Mouse (Mus musculus): ENCODE measurements around the gene Pld1. TPM values are rescaled to one million over a fixed set of nuclear protein-coding genes. Genes with fewer than 3 reads are reported as not detected.

Pld1 gene
- polyA plus RNA-seq, 1 experiment from 2014 or later = 5.8 TPM

DNA sequence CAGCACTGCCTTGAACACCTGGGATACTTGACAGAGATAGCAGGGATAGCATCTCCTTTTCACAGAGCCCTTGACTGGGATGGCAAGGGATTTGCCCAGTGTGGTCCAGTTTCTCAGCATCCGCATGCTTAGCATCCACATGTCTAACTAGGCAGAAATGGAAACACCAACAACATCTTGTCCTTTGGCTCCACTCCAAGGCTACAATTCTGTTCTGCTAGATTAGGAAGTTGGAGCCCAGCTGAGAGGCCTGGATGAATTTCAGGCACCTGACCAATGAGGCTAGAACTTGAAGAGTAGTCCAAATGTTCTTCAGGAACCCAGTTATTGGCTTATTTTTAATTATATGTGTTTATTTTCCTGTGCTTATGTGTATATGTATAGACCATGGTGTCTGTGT lies 141.6 kb downstream of the Pld1 start:
- DNase-seq (ENCODE audit: low spot score) (no peak), ATAC-seq (ENCODE audit: low FRiP score, low TSS enrichment) (no peak)
- H3K36me3 ChIP-seq (ENCODE audit: control insufficient read depth, insufficient read depth, low read length) = no peaks in the 10 kb centered on the region
- TF ChIP-seq EP300 (optimal IDR thresholded peaks at IDR 0.05) (no peak), CTCF (IDR thresholded peaks at IDR 0.05; ENCODE audit: low read depth) (no peak)
- no peaks in the 10 kb centered on the region for H3K27me3 ChIP-seq (ENCODE audit: control insufficient read depth, insufficient read depth, low read length)
- no peak overlapping the region for H3K27ac ChIP-seq (replicated peaks)
- H3K4me2 ChIP-seq (replicated peaks; ENCODE audit: low read depth) = no peak overlapping the region
- H3K9ac ChIP-seq (ENCODE audit: low read length) = no peak overlapping the region
- H3K4me1 ChIP-seq (replicated peaks; ENCODE audit: control insufficient read depth, insufficient read depth) = no peaks in the 10 kb centered on the region
- no peaks in the 10 kb centered on the region for H3K9me3 ChIP-seq (ENCODE audit: control insufficient read depth, low read length)
- H3K4me3 ChIP-seq (ENCODE audit: low read depth, low read length) = no peak overlapping the region
- WGBS = 91% methylated on average over 1 of the region's 1 CpGs

DNA sequence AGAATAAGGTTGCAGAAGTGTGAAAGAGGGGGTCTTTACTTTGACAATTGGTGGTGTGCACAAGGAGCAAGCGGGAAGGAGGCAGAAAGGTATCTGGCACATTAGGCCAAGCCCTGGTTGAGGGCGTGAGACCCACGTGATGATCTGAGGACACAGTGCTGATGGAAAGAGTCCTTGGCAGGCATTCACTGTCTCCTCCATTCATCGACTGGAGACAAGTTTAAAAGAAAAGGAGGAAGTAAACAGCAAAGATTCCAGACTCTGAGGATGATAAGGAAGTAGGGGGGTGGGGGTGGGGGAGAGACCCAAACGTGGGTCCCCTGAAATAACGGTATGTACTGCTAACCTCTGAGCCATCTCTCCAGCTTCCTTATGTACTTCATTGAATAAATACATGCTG lies 142.5 kb downstream of the Pld1 start:
- H3K27ac ChIP-seq (replicated peaks) = no peak overlapping the region
- DNase-seq (ENCODE audit: low spot score) (no peak), ATAC-seq (ENCODE audit: low FRiP score, low TSS enrichment) (no peak)
- no peaks in the 10 kb centered on the region for H3K4me1 ChIP-seq (replicated peaks; ENCODE audit: control insufficient read depth, insufficient read depth)
- 46% methylated on average over 6 of the region's 6 CpGs for WGBS
- no peak overlapping the region for H3K9ac ChIP-seq (ENCODE audit: low read length)
- H3K36me3 ChIP-seq (ENCODE audit: control insufficient read depth, insufficient read depth, low read length) = no peaks in the 10 kb centered on the region
- no peak overlapping the region for H3K4me2 ChIP-seq (replicated peaks; ENCODE audit: low read depth)
- TF ChIP-seq CTCF (IDR thresholded peaks at IDR 0.05; ENCODE audit: low read depth) (no peak), EP300 (optimal IDR thresholded peaks at IDR 0.05) (no peak)
- H3K4me3 ChIP-seq (ENCODE audit: low read depth, low read length) = no peak overlapping the region
- H3K9me3 ChIP-seq (ENCODE audit: control insufficient read depth, low read length) = no peaks in the 10 kb centered on the region
- no peaks in the 10 kb centered on the region for H3K27me3 ChIP-seq (ENCODE audit: control insufficient read depth, insufficient read depth, low read length)

DNA sequence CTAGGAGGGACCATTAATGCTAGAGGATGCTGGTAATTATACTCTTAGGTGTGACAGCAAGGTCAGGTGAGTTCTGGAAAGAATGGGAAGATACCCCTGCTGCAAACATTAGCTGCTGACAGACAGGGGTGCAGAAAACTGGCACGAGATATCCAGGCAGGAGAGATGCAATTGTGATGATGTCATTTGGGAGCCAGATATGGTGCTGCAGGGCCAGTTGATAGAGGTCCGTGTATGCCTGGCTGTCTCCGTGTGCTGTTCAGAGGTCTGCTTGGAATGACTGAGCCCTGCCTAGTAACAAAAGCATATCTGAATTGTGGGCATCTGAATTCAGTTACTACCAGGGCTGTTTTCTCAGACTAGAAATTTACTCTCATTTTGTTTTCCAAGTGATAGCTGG lies 144.7 kb downstream of the Pld1 start:
- no peak overlapping the region for H3K4me2 ChIP-seq (replicated peaks; ENCODE audit: low read depth)
- WGBS = 73% methylated on average over 3 of the region's 3 CpGs
- no peak overlapping the region for H3K4me3 ChIP-seq (ENCODE audit: low read depth, low read length)
- no peaks in the 10 kb centered on the region for H3K27me3 ChIP-seq (ENCODE audit: control insufficient read depth, insufficient read depth, low read length)
- TF ChIP-seq CTCF (IDR thresholded peaks at IDR 0.05; ENCODE audit: low read depth) (no peak), EP300 (optimal IDR thresholded peaks at IDR 0.05) (no peak)
- H3K36me3 ChIP-seq (ENCODE audit: control insufficient read depth, insufficient read depth, low read length) = no peaks in the 10 kb centered on the region
- no peak overlapping the region for H3K27ac ChIP-seq (replicated peaks)
- DNase-seq (ENCODE audit: low spot score) (no peak), ATAC-seq (ENCODE audit: low FRiP score, low TSS enrichment) (no peak)
- no peaks in the 10 kb centered on the region for H3K4me1 ChIP-seq (replicated peaks; ENCODE audit: control insufficient read depth, insufficient read depth)
- H3K9ac ChIP-seq (ENCODE audit: low read length) = no peak overlapping the region
- no peaks in the 10 kb centered on the region for H3K9me3 ChIP-seq (ENCODE audit: control insufficient read depth, low read length)

DNA sequence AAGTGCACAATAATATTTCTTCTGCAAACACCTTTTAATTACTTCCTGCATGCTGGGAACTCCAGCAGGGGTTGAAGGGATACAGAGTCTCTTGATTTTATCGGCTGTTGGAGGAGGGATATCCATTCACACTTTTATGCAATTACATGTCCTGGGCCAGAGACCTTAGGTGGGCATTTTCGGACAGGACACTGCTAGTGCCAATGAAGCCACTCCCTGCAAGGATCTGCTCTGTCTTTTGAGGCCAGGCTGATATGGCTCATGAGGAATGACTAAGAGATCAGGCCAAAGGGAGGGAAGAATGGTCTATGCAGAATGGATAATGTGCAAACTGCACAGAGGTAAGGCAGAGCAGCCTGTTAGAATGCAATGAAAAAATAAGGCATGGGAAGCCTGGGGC lies 145.8 kb downstream of the Pld1 start:
- Histone ChIP-seq H3K36me3 (ENCODE audit: control insufficient read depth, insufficient read depth, low read length) (no peaks in the 10 kb centered on the region), H3K9me3 (ENCODE audit: control insufficient read depth, low read length) (no peaks in the 10 kb centered on the region), H3K4me3 (ENCODE audit: low read depth, low read length) (no peak overlapping the region), H3K9ac (ENCODE audit: low read length) (no peak overlapping the region), H3K27me3 (ENCODE audit: control insufficient read depth, insufficient read depth, low read length) (no peaks in the 10 kb centered on the region), H3K4me2 (replicated peaks; ENCODE audit: low read depth) (no peak overlapping the region), H3K4me1 (replicated peaks; ENCODE audit: control insufficient read depth, insufficient read depth) (no peaks in the 10 kb centered on the region), H3K27ac (replicated peaks) (no peak overlapping the region)
- 76% methylated on average over 2 of the region's 2 CpGs for WGBS
- ATAC-seq (ENCODE audit: low FRiP score, low TSS enrichment) (no peak), DNase-seq (ENCODE audit: low spot score) (no peak)
- TF ChIP-seq CTCF (IDR thresholded peaks at IDR 0.05; ENCODE audit: low read depth) (no peak), EP300 (optimal IDR thresholded peaks at IDR 0.05) (no peak)

- ATAC-seq (ENCODE audit: low FRiP score, low TSS enrichment) (no peak), DNase-seq (ENCODE audit: low spot score) (no peak)
- TF ChIP-seq CTCF (IDR thresholded peaks at IDR 0.05; ENCODE audit: low read depth) = no peak
- TF ChIP-seq EP300 (optimal IDR thresholded peaks at IDR 0.05) = no peak
- H3K9ac ChIP-seq (ENCODE audit: low read length) = no peak overlapping the region
- no peak overlapping the region for H3K27ac ChIP-seq (replicated peaks)
- no peak overlapping the region for H3K4me2 ChIP-seq (replicated peaks; ENCODE audit: low read depth)
- H3K4me1 ChIP-seq (replicated peaks; ENCODE audit: control insufficient read depth, insufficient read depth) = no peaks in the 10 kb centered on the region
- no peaks in the 10 kb centered on the region for H3K9me3 ChIP-seq (ENCODE audit: control insufficient read depth, low read length)
- H3K27me3 ChIP-seq (ENCODE audit: control insufficient read depth, insufficient read depth, low read length) = no peaks in the 10 kb centered on the region
- no peak overlapping the region for H3K4me3 ChIP-seq (ENCODE audit: low read depth, low read length)
- 82% methylated on average over 1 of the region's 1 CpGs for WGBS
- no peaks in the 10 kb centered on the region for H3K36me3 ChIP-seq (ENCODE audit: control insufficient read depth, insufficient read depth, low read length)
These were observed 152.8 kb downstream of the Pld1 start for GRCm38 (mm10) chr3:28091296-28091695.

GRCm38 (mm10) chr3:28091741-28092140 lies 153.2 kb downstream of the Pld1 start:
- Histone ChIP-seq H3K4me1 (replicated peaks; ENCODE audit: control insufficient read depth, insufficient read depth) (no peaks in the 10 kb centered on the region), H3K4me3 (ENCODE audit: low read depth, low read length) (no peak overlapping the region), H3K27ac (replicated peaks) (no peak overlapping the region), H3K36me3 (ENCODE audit: control insufficient read depth, insufficient read depth, low read length) (no peaks in the 10 kb centered on the region), H3K9me3 (ENCODE audit: control insufficient read depth, low read length) (no peaks in the 10 kb centered on the region), H3K9ac (ENCODE audit: low read length) (no peak overlapping the region), H3K27me3 (ENCODE audit: control insufficient read depth, insufficient read depth, low read length) (no peaks in the 10 kb centered on the region), H3K4me2 (replicated peaks; ENCODE audit: low read depth) (no peak overlapping the region)
- DNase-seq (ENCODE audit: low spot score) (no peak), ATAC-seq (ENCODE audit: low FRiP score, low TSS enrichment) (no peak)
- 58% methylated on average over 2 of the region's 2 CpGs for WGBS
- TF ChIP-seq EP300 (optimal IDR thresholded peaks at IDR 0.05) (no peak), CTCF (IDR thresholded peaks at IDR 0.05; ENCODE audit: low read depth) (no peak)
